Mouse (Mus musculus) stomach, postnatal 0 days (tissue): ENCODE data around the gene Iqschfp.

Experiments
- CTCF ChIP-seq: IDR thresholded peaks from 2 replicates; pipeline ENCODE4 v1.5.1; 2016; ENCODE audit warnings: antibody characterized with exemption, low read depth, mild to moderate bottlenecking, moderate library complexity
- EP300 ChIP-seq: optimal IDR thresholded peaks from 2 replicates; pipeline ENCODE3; 2016; ENCODE audit warnings: antibody characterized with exemption

DNA sequence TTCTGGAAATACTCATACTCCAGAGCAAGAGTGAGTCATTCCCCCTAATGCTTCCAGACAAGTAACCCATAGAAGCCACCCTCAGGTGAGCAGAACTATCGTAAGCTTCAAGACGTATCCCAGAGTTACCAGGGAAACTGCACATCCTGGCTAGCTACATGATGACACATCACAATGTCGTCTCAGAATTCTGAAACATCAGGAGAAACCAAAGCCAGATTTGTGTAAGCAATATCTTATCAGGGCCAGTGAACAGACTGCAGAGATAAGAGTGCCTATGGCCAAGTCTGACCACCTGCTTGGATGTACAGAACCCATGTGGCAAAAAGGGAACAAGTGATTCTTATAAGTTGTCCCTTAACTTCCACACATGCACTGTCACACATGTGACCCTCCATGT is 612.8 kb downstream of the Iqschfp start:
- TF ChIP-seq CTCF (no peak), EP300 (no peak)
